Mouse (Mus musculus): ENCODE measurements at regions not wholly inside any gene's neighbourhood (a gene's known extent, or its start where the extent isn't known, plus 50 kb on each side); places are given as distances from the start of the nearest gene placed in this dataset.

- DNase-seq (ENCODE audit: inconsistent age in 2 of 2, low spot score in 1 of 2) = no peak
Measured at GRCm38 (mm10) chr10:8952922-8953321, 67.1 kb upstream of the Sash1 start.

GRCm38 (mm10) chr10:8951937-8952336 lies 66.1 kb upstream of the Sash1 start:
- DNase-seq (ENCODE audit: inconsistent age in 2 of 2, low spot score in 1 of 2) = peak in 1 of 2 experiments; percentile 49

- peak; percentile 25 to 91 for DNase-seq (ENCODE audit: inconsistent age in 2 of 2, low spot score in 1 of 2)
Measured at GRCm38 (mm10) chr10:8951236-8951825, 65.5 kb upstream of the Sash1 start.

GRCm38 (mm10) chr10:8948227-8948626 lies 62.4 kb upstream of the Sash1 start:
- DNase-seq (ENCODE audit: inconsistent age in 2 of 2, low spot score in 1 of 2) = no peak

GRCm38 (mm10) chr10:8945195-8945751 lies 59.4 kb upstream of the Sash1 start:
- DNase-seq (ENCODE audit: inconsistent age in 2 of 2, low spot score in 1 of 2) = peak in 1 of 2 experiments; percentile 48

- no peak for DNase-seq (ENCODE audit: inconsistent age in 2 of 2, low spot score in 1 of 2)
Measured at GRCm38 (mm10) chr10:8944586-8944985, 58.7 kb upstream of the Sash1 start.

GRCm38 (mm10) chr10:8943698-8944097 lies 57.8 kb upstream of the Sash1 start:
- peak in 1 of 2 experiments; percentile 47 for DNase-seq (ENCODE audit: inconsistent age in 2 of 2, low spot score in 1 of 2)

- DNase-seq (ENCODE audit: inconsistent age in 2 of 2, low spot score in 1 of 2) = no peak
Measured at GRCm38 (mm10) chr10:8942967-8943471, 57.1 kb upstream of the Sash1 start.

- no peak for DNase-seq (ENCODE audit: inconsistent age in 2 of 2, low spot score in 1 of 2)
Measured at GRCm38 (mm10) chr10:8936369-8936768, 50.5 kb upstream of the Sash1 start.

Measured in adrenal gland, adult (tissue).